Mouse (Mus musculus) stomach, embryonic 15.5 days (tissue): ENCODE measurements at regions not wholly inside any gene's neighbourhood (a gene's known extent, or its start where the extent isn't known, plus 50 kb on each side); places are given as distances from the start of the nearest gene placed in this dataset.

ENCODE experiments used
- ATAC-seq: fragments of 200-750 bp; cut with Nextera tagmentation; 2 replicates; pipeline ENCODE4 v1.8.0; 2017; ENCODE audit warnings: low read depth, moderate number of reproducible peaks, moderate TSS enrichment; ENCODE audit not compliant: insufficient read depth, low FRiP score
- H3K27ac ChIP-seq: fragments of 300-500 bp; sonication (generic); 2 replicates; pipeline ENCODE4 v1.5.1; 2015; ENCODE audit warnings: mild to moderate bottlenecking, inconsistent platforms
- H3K27me3 ChIP-seq: fragments of 300-500 bp; sonication (generic); replicated peaks from 2 replicates; pipeline ENCODE4 v1.6.1; 2015; ENCODE audit warnings: inconsistent platforms
- H3K36me3 ChIP-seq: fragments of 300-500 bp; sonication (generic); 2 replicates; pipeline ENCODE4 v1.6.1; 2015; ENCODE audit warnings: inconsistent platforms
- H3K4me1 ChIP-seq: fragments of 300-500 bp; sonication (generic); 2 replicates; pipeline ENCODE4 v1.6.1; 2015; ENCODE audit warnings: inconsistent platforms
- H3K4me2 ChIP-seq: fragments of 300-500 bp; sonication (generic); 2 replicates; pipeline ENCODE4 v1.6.1; 2015; ENCODE audit warnings: mild to moderate bottlenecking, inconsistent platforms
- H3K4me3 ChIP-seq: fragments of 300-500 bp; sonication (generic); replicated peaks from 2 replicates; pipeline ENCODE4 v1.5.1; 2015; ENCODE audit warnings: inconsistent platforms
- H3K9ac ChIP-seq: fragments of 300-500 bp; sonication (generic); 2 replicates; pipeline ENCODE4 v1.6.1; 2015; ENCODE audit warnings: inconsistent platforms
- H3K9me3 ChIP-seq: fragments of 300-500 bp; sonication (generic); 2 replicates; pipeline ENCODE4 v1.6.1; 2016; ENCODE audit warnings: inconsistent platforms
- WGBS: fragments of 180-500 bp; shearing (Covaris S2); methylation state at CpG from one replicate; pipeline ENCODE4 v1.1.7; 2015; 5-methylcytosine and 5-hydroxymethylcytosine counted together

- Histone ChIP-seq H3K9ac (no peak overlapping the region), H3K27me3 (no peaks in the 10 kb centered on the region), H3K9me3 (no peaks in the 10 kb centered on the region), H3K4me2 (no peak overlapping the region), H3K4me3 (no peak overlapping the region), H3K27ac (no peak overlapping the region), H3K4me1 (no peaks in the 10 kb centered on the region), H3K36me3 (no peaks in the 10 kb centered on the region)
- ATAC-seq, result no peak
- WGBS, result 24% methylated on average over 7 of the region's 7 CpGs
These were observed 145.7 kb upstream of the Igsf21 start for GRCm38 (mm10) chr4:140392290-140392689.

- WGBS, result 41% methylated on average over 12 of the region's 12 CpGs
- Histone ChIP-seq H3K4me3 (no peak overlapping the region), H3K27me3 (no peaks in the 10 kb centered on the region), H3K9me3 (no peaks in the 10 kb centered on the region), H3K36me3 (no peaks in the 10 kb centered on the region), H3K27ac (no peak overlapping the region), H3K9ac (no peak overlapping the region), H3K4me2 (no peak overlapping the region), H3K4me1 (no peaks in the 10 kb centered on the region)
- peak; percentile 58; the same call in 1 of the 2 replicates for ATAC-seq
These were observed 144.2 kb upstream of the Igsf21 start for GRCm38 (mm10) chr4:140390684-140391234.

GRCm38 (mm10) chr4:140385686-140386085 is 139.1 kb upstream of the Igsf21 start:
- Histone ChIP-seq H3K4me1 (no peaks in the 10 kb centered on the region), H3K9me3 (no peaks in the 10 kb centered on the region), H3K4me2 (no peak overlapping the region), H3K36me3 (no peaks in the 10 kb centered on the region), H3K4me3 (no peak overlapping the region), H3K27me3 (no peaks in the 10 kb centered on the region), H3K9ac (no peak overlapping the region), H3K27ac (no peak overlapping the region)
- no peak for ATAC-seq
- WGBS, result 57% methylated on average over 6 of the region's 6 CpGs

GRCm38 (mm10) chr4:140385226-140385625 is 138.6 kb upstream of the Igsf21 start:
- Histone ChIP-seq H3K9ac (no peak overlapping the region), H3K36me3 (no peaks in the 10 kb centered on the region)
- 89% methylated on average over 14 of the region's 14 CpGs for WGBS

GRCm38 (mm10) chr4:140383596-140383995 is 137.0 kb upstream of the Igsf21 start:
- H3K4me3 ChIP-seq, result no peak overlapping the region
- 72% methylated on average over 7 of the region's 7 CpGs for WGBS
- no peak overlapping the region for H3K27ac ChIP-seq
- H3K36me3 ChIP-seq, result no peaks in the 10 kb centered on the region
- no peaks in the 10 kb centered on the region for H3K4me1 ChIP-seq
- ATAC-seq, result no peak
- H3K27me3 ChIP-seq, result no peaks in the 10 kb centered on the region
- no peak overlapping the region for H3K4me2 ChIP-seq
- no peaks in the 10 kb centered on the region for H3K9me3 ChIP-seq
- H3K9ac ChIP-seq, result no peak overlapping the region

More at GRCm38 (mm10) chr4:140385226-140385625, 138.6 kb upstream of the Igsf21 start:
- H3K4me2 ChIP-seq, result no peak overlapping the region
- no peaks in the 10 kb centered on the region for H3K4me1 ChIP-seq
- ATAC-seq, result no peak
- no peaks in the 10 kb centered on the region for H3K9me3 ChIP-seq
- no peaks in the 10 kb centered on the region for H3K27me3 ChIP-seq
- H3K27ac ChIP-seq, result no peak overlapping the region
- H3K4me3 ChIP-seq, result no peak overlapping the region

- no peaks in the 10 kb centered on the region for H3K9me3 ChIP-seq
- ATAC-seq, result no peak
- no peaks in the 10 kb centered on the region for H3K27me3 ChIP-seq
- 26% methylated on average over 13 of the region's 13 CpGs for WGBS
- H3K27ac ChIP-seq, result no peak overlapping the region
- H3K4me3 ChIP-seq, result no peak overlapping the region
- no peaks in the 10 kb centered on the region for H3K4me1 ChIP-seq
- H3K4me2 ChIP-seq, result no peak overlapping the region
- no peaks in the 10 kb centered on the region for H3K36me3 ChIP-seq
- no peak overlapping the region for H3K9ac ChIP-seq
These were observed 134.1 kb upstream of the Igsf21 start for GRCm38 (mm10) chr4:140380733-140381132.

GRCm38 (mm10) chr4:140377941-140378340 is 131.4 kb upstream of the Igsf21 start:
- H3K4me1 ChIP-seq, result no peaks in the 10 kb centered on the region
- 71% methylated on average over 1 of the region's 1 CpGs for WGBS
- no peaks in the 10 kb centered on the region for H3K9me3 ChIP-seq
- no peak for ATAC-seq
- H3K4me2 ChIP-seq, result no peak overlapping the region
- no peaks in the 10 kb centered on the region for H3K36me3 ChIP-seq
- H3K9ac ChIP-seq, result no peak overlapping the region
- H3K27me3 ChIP-seq, result no peaks in the 10 kb centered on the region
- no peak overlapping the region for H3K4me3 ChIP-seq
- no peak overlapping the region for H3K27ac ChIP-seq

GRCm38 (mm10) chr4:140372586-140373325 is 126.2 kb upstream of the Igsf21 start:
- Histone ChIP-seq H3K9me3 (no peaks in the 10 kb centered on the region), H3K9ac (no peak overlapping the region), H3K27ac (no peak overlapping the region), H3K4me3 (no peak overlapping the region), H3K36me3 (no peaks in the 10 kb centered on the region), H3K4me2 (no peak overlapping the region), H3K4me1 (no peaks in the 10 kb centered on the region), H3K27me3 (no peaks in the 10 kb centered on the region)
- 41% methylated on average over 11 of the region's 11 CpGs for WGBS
- no peak for ATAC-seq

- no peak for ATAC-seq
- H3K4me3 ChIP-seq, result no peak overlapping the region
- H3K4me1 ChIP-seq, result no peaks in the 10 kb centered on the region
- no peak overlapping the region for H3K27ac ChIP-seq
- no peaks in the 10 kb centered on the region for H3K27me3 ChIP-seq
- WGBS, result 83% methylated on average over 20 of the region's 20 CpGs
- no peak overlapping the region for H3K9ac ChIP-seq
- no peak overlapping the region for H3K4me2 ChIP-seq
- H3K9me3 ChIP-seq, result no peaks in the 10 kb centered on the region
- H3K36me3 ChIP-seq, result no peaks in the 10 kb centered on the region
These were observed 125.0 kb upstream of the Igsf21 start for GRCm38 (mm10) chr4:140371426-140372213.

GRCm38 (mm10) chr4:140366975-140367680 is 120.5 kb upstream of the Igsf21 start:
- no peaks in the 10 kb centered on the region for H3K27me3 ChIP-seq
- ATAC-seq, result no peak
- no peak overlapping the region for H3K4me3 ChIP-seq
- no peak overlapping the region for H3K27ac ChIP-seq
- H3K4me2 ChIP-seq, result no peak overlapping the region
- no peaks in the 10 kb centered on the region for H3K36me3 ChIP-seq
- no peaks in the 10 kb centered on the region for H3K4me1 ChIP-seq
- H3K9me3 ChIP-seq, result no peaks in the 10 kb centered on the region
- 31% methylated on average over 8 of the region's 8 CpGs for WGBS
- H3K9ac ChIP-seq, result no peak overlapping the region

GRCm38 (mm10) chr4:140358846-140359245 is 112.3 kb upstream of the Igsf21 start:
- Histone ChIP-seq H3K27ac (no peak overlapping the region), H3K4me3 (no peak overlapping the region), H3K9ac (no peak overlapping the region), H3K27me3 (no peaks in the 10 kb centered on the region), H3K4me2 (no peak overlapping the region), H3K4me1 (no peaks in the 10 kb centered on the region), H3K36me3 (no peaks in the 10 kb centered on the region), H3K9me3 (no peaks in the 10 kb centered on the region)
- no peak for ATAC-seq
- 87% methylated on average over 4 of the region's 4 CpGs for WGBS

- no peaks in the 10 kb centered on the region for H3K9me3 ChIP-seq
- no peak overlapping the region for H3K4me3 ChIP-seq
- no peak overlapping the region for H3K4me2 ChIP-seq
- ATAC-seq, result no peak
- H3K9ac ChIP-seq, result no peak overlapping the region
- H3K27ac ChIP-seq, result no peak overlapping the region
- no peaks in the 10 kb centered on the region for H3K27me3 ChIP-seq
- H3K36me3 ChIP-seq, result no peaks in the 10 kb centered on the region
- no peaks in the 10 kb centered on the region for H3K4me1 ChIP-seq
- 2% methylated on average over 5 of the region's 5 CpGs for WGBS
These were observed 111.5 kb upstream of the Igsf21 start for GRCm38 (mm10) chr4:140358103-140358502.
